Mouse (Mus musculus) colon, adult 2 months (tissue): Measurements from ENCODE around the gene Tktl1. TPM values are rescaled to one million over a fixed set of nuclear protein-coding genes. Genes with fewer than 3 reads are reported as not detected.

Source experiments
- polyA plus RNA-seq: library from polyadenylated mRNA; depleted of rRNA; stranded (reverse); fragments of >200 nt; gene quantifications from 2 replicates; pipeline ENCODE4 v1.2.3, GENCODE M21; 2012; rRNA removed

The Tktl1 gene
- polyA plus RNA-seq, result not detected in 2 replicates

GRCm38 (mm10) chrX:74176959-74177358 lies at the start of gene Tktl1:
Tktl1 (plus strand) TSS chrX:74177259.

GRCm38 (mm10) chrX:74135263-74135662 lies 41.8 kb upstream of the Tktl1 start, which contains the start of gene Mecp2:
Mecp2 (minus strand) TSS chrX:74135363.

DNA sequence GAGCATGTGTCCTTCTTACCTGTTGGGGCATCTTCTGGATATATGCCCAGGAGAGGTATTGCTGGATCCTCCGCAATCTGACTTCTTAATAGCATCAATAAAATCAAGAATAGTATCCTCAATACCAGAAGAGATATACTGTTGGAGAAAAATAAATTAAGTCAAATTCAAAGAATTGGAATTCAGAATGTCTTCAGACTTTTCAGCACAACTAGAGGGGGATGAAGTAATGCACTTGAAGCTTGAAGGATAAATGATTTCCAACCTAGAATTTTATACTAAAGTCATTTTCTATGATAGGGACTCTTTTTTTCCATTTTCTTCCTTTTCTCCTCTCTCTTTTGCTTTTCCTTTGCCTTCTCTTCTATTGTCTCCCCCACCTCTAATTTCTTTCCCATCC lies 9.3 kb upstream of the Tktl1 start, which contains the start of gene Tex28:
Gene Tex28, minus strand, starts transcription at position 101 of the 400 bp plus-strand sequence.

DNA sequence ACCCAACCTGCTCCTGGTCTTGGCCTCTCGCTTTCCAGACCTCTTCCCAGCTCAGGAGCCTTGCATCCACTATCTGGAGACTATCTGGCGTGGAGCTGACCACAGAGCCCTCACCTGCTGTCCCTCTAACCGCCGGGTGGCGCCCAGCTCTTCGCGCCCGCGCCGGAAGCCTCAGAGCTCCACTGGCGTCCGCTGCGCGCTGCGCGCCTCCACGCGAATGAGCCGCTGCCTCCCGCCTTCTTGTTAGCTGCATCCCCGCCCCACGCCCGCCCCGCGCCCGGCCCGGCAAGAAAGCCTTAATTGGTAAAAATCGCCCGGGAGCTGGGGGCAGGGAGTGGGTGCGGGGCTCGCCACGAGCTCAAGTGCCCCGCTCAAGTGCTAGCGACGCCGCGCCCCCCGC lies 72.6 kb downstream of the Tktl1 start, which contains the start of gene Flna:
Gene Flna, minus strand, starts transcription at position 206 of the 400 bp plus-strand sequence.

GRCm38 (mm10) chrX:74254153-74254887 lies 77.3 kb downstream of the Tktl1 start, which contains the start of gene Emd:
Emd (plus strand) TSS chrX:74254687.

Other genes with a start within 250 kb of the Tktl1 start
- 5.4 TPM in 2 replicates for gene Renbp, start 246.4 kb upstream of the Tktl1 start, polyA plus RNA-seq
- gene Hcfc1, start 210.9 kb upstream of the Tktl1 start, polyA plus RNA-seq, result 59.4 and 73.4 TPM in 2 replicates
- 168 and 173 TPM in 2 replicates for gene Irak1, start 153.3 kb upstream of the Tktl1 start, polyA plus RNA-seq
- not detected in 2 replicates for gene Opn1mw, start 49.8 kb upstream of the Tktl1 start, polyA plus RNA-seq
- gene Mecp2, start 41.9 kb upstream of the Tktl1 start, polyA plus RNA-seq, result 3.6 and 3.7 TPM in 2 replicates
- not detected in 2 replicates for gene Tex28, start 9.4 kb upstream of the Tktl1 start, polyA plus RNA-seq
- 985 and 1,044 TPM in 2 replicates for gene Flna, start 72.6 kb downstream of the Tktl1 start, polyA plus RNA-seq
- 48.3 and 63.7 TPM in 2 replicates for gene Emd, start 77.4 kb downstream of the Tktl1 start, polyA plus RNA-seq
- 1,225 and 1,400 TPM in 2 replicates for gene Rpl10, start 93.6 kb downstream of the Tktl1 start, polyA plus RNA-seq
- gene Taz, start 104.7 kb downstream of the Tktl1 start, polyA plus RNA-seq, result 121 and 127 TPM in 2 replicates
- gene Dnase1l1, start 105.1 kb downstream of the Tktl1 start, polyA plus RNA-seq, result 18.3 and 18.9 TPM in 2 replicates
- 324 and 365 TPM in 2 replicates for gene Atp6ap1, start 119.8 kb downstream of the Tktl1 start, polyA plus RNA-seq
- gene Gdi1, start 127.7 kb downstream of the Tktl1 start, polyA plus RNA-seq, result 94.5 and 119 TPM in 2 replicates
- gene Fam50a, start 135.8 kb downstream of the Tktl1 start, polyA plus RNA-seq, result 11.6 and 17.5 TPM in 2 replicates
- gene Plxna3, start 151.8 kb downstream of the Tktl1 start, polyA plus RNA-seq, result 13.9 and 16.8 TPM in 2 replicates
- 35.5 and 37.4 TPM in 2 replicates for gene Lage3, start 176.4 kb downstream of the Tktl1 start, polyA plus RNA-seq
- 38.4 and 49.9 TPM in 2 replicates for gene Ubl4a, start 196.0 kb downstream of the Tktl1 start, polyA plus RNA-seq
- gene Slc10a3, start 196.1 kb downstream of the Tktl1 start, polyA plus RNA-seq, result 19.5 and 23.5 TPM in 2 replicates
- gene Fam3a, start 216.0 kb downstream of the Tktl1 start, polyA plus RNA-seq, result 50.3 and 57.9 TPM in 2 replicates
- gene Ikbkg, start 216.0 kb downstream of the Tktl1 start, polyA plus RNA-seq, result 11.9 and 17.9 TPM in 2 replicates